ENCODE assay signal across 9 mouse cellular contexts in genomic region chr10:52383022-52383421, GRCm38 (mm10). TPM values are rescaled to one million over a fixed set of nuclear protein-coding genes. Genes with fewer than 3 reads are reported as not detected.
A peak's percentile ranks its signal among the peaks of the same experiment; 100 is the strongest.
DNase-seq lines count a peak whose midpoint lies in the region; TF ChIP-seq lines count a peak whose summit lies in the region.
"Had no signal": no experiment of that assay in that cellular context is flagged by ENCODE, and none has a peak within 500 bp of the region (broad histone marks: within the 10 kb centered on the region; RNA-seq: fewer than 3 reads in every experiment).

No protein-coding gene starts in this region.

- H3K27ac ChIP-seq in gastrocnemius, adult 2 months: peak overlapping the region; percentile 96
- no peak overlapping the region for H3K27ac ChIP-seq in cortical plate, adult 2 months (ENCODE audit: insufficient read depth, low read length)
- H3K27ac ChIP-seq in hindbrain, embryonic 10.5 days: peak overlapping the region; percentile 97; the same call in 1 of the 2 replicates
- H3K27ac ChIP-seq in midbrain, embryonic 10.5 days (replicated peaks): peak overlapping the region; percentile 95

- 87% methylated on average over 6 of the region's 6 CpGs for WGBS in hindbrain, embryonic 10.5 days
- 90% methylated on average over 6 of the region's 6 CpGs for WGBS in midbrain, embryonic 10.5 days

- DNase-seq in gastrocnemius, adult 2 months: no peak
- DNase-seq in gastrocnemius, adult 8-10 months (ENCODE audit: low spot score in 2 of 2): no peak
- DNase-seq in hindbrain, embryonic 10.5 days (ENCODE audit: low spot score): no peak
- no peak for DNase-seq in midbrain, embryonic 10.5 days (ENCODE audit: low spot score)
- DNase-seq in right cerebral cortex, postnatal 4 days: no peak
- DNase-seq in cerebellum, adult 8-10 months: no peak
- DNase-seq in adrenal gland, postnatal 4 days (ENCODE audit: low spot score in 2 of 2): no peak
- DNase-seq: cerebellum, postnatal 10 days had no signal

- H3K9me3 ChIP-seq in hindbrain, embryonic 10.5 days: no peaks in the 10 kb centered on the region
- H3K9me3 ChIP-seq in midbrain, embryonic 10.5 days (replicated peaks): no peaks in the 10 kb centered on the region

- no peak for TF ChIP-seq CTCF in gastrocnemius, adult 2 months (IDR thresholded peaks at IDR 0.05)
- TF ChIP-seq CTCF in cortical plate, adult 2 months (IDR thresholded peaks at IDR 0.05; ENCODE audit: extremely low read depth, insufficient read depth, low read length): no peak

- no peaks in the 10 kb centered on the region for H3K36me3 ChIP-seq in hindbrain, embryonic 10.5 days
- H3K36me3 ChIP-seq in midbrain, embryonic 10.5 days: no peaks in the 10 kb centered on the region

- TF ChIP-seq POLR2A in cortical plate, adult 2 months (IDR thresholded peaks at IDR 0.05; ENCODE audit: extremely low read depth, insufficient read depth, low read length): no peak

- intact Hi-C loops in gastrocnemius, adult 2 months (cut with DNase I): loop anchor here (2.0 to 10.0 kb wide), 3 partner anchors 34 to 788 kb away; partner anchors contain the start of genes Dcbld1, Fam162b and Nus1

- H3K27me3 ChIP-seq in hindbrain, embryonic 10.5 days (ENCODE audit: insufficient read depth, poor library complexity, severe bottlenecking): no peaks in the 10 kb centered on the region
- H3K27me3 ChIP-seq in midbrain, embryonic 10.5 days (ENCODE audit: low read depth, poor library complexity, severe bottlenecking): no peaks in the 10 kb centered on the region

- peaks cover 3% of the 10 kb centered on the region; the same call in 1 of the 2 replicates for H3K4me1 ChIP-seq in cortical plate, adult 2 months (ENCODE audit: control insufficient read depth, insufficient read depth, low read length)
- H3K4me1 ChIP-seq in hindbrain, embryonic 10.5 days (replicated peaks): peaks cover 26% of the 10 kb centered on the region
- H3K4me1 ChIP-seq in midbrain, embryonic 10.5 days: peaks cover 29% of the 10 kb centered on the region

- H3K4me3 ChIP-seq in gastrocnemius, adult 2 months: peak overlapping the region; percentile 99
- peak overlapping the region; percentile 99 for H3K4me3 ChIP-seq in cortical plate, adult 2 months (ENCODE audit: insufficient read depth, low read length)
- peak overlapping the region; percentile 94 for H3K4me3 ChIP-seq in hindbrain, embryonic 10.5 days
- peak overlapping the region; percentile 88 for H3K4me3 ChIP-seq in midbrain, embryonic 10.5 days

RNA-seq across cellular contexts. Expression of gene Gopc, which starts 1.1 kb away (rescaled TPM):
- total RNA-seq in gastrocnemius, adult 2 months (2021): 1 to 10 TPM; 7.6 to 9.3 TPM
- total RNA-seq in gastrocnemius, adult 8-10 months (2022): 1 to 10 TPM; 6.8 to 8.1 (median 7.8) TPM
- 22.8 and 23.8 TPM in 2 replicates for polyA plus RNA-seq in cortical plate, adult 2 months (2012; rRNA removed)
- polyA plus RNA-seq in hindbrain, embryonic 10.5 days (2016; fragmentation: Nextera tagmentation; extraction: Ambion mirVana): 17.7 and 18.0 TPM in 2 replicates
- polyA plus RNA-seq in midbrain, embryonic 10.5 days (2016; fragmentation: Nextera tagmentation; extraction: Ambion mirVana): 16.1 and 18.4 TPM in 2 replicates
- 10 to 100 TPM; 26.9 to 29.4 TPM for total RNA-seq in adrenal gland, postnatal 4 days (2021)

RNA-seq across cellular contexts. Expression of gene Nepn, which starts 5.8 kb away (rescaled TPM):
- total RNA-seq in gastrocnemius, adult 2 months (2021): not detected
- total RNA-seq in gastrocnemius, adult 8-10 months (2022): under 1 TPM in 1 of 4 experiments, not detected in 3; 0.19 TPM
- 0.08 TPM in 1 of 2 replicates, not detected in the other for polyA plus RNA-seq in cortical plate, adult 2 months (2012; rRNA removed)
- polyA plus RNA-seq in hindbrain, embryonic 10.5 days (2016; fragmentation: Nextera tagmentation; extraction: Ambion mirVana): not detected in 2 replicates
- polyA plus RNA-seq in midbrain, embryonic 10.5 days (2016; fragmentation: Nextera tagmentation; extraction: Ambion mirVana): not detected in 2 replicates
- under 1 TPM; 0.28 to 0.42 TPM for total RNA-seq in adrenal gland, postnatal 4 days (2021)

RNA-seq across cellular contexts. Expression of gene Gm26741, which starts 24.5 kb away (rescaled TPM):
- total RNA-seq in gastrocnemius, adult 2 months (2021): not detected
- total RNA-seq in gastrocnemius, adult 8-10 months (2022): not detected
- not detected in 2 replicates for polyA plus RNA-seq in cortical plate, adult 2 months (2012; rRNA removed)
- not detected in 2 replicates for polyA plus RNA-seq in hindbrain, embryonic 10.5 days (2016; fragmentation: Nextera tagmentation; extraction: Ambion mirVana)
- not detected in 2 replicates for polyA plus RNA-seq in midbrain, embryonic 10.5 days (2016; fragmentation: Nextera tagmentation; extraction: Ambion mirVana)
- total RNA-seq in adrenal gland, postnatal 4 days (2021): not detected

RNA-seq across cellular contexts. Expression of gene Nus1, which starts 34.3 kb away (rescaled TPM):
- 10 to 100 TPM; 17.4 to 23.7 TPM for total RNA-seq in gastrocnemius, adult 2 months (2021)
- total RNA-seq in gastrocnemius, adult 8-10 months (2022): 10 to 100 TPM; 15.4 to 26.3 (median 19.9) TPM
- 32.3 and 32.5 TPM in 2 replicates for polyA plus RNA-seq in cortical plate, adult 2 months (2012; rRNA removed)
- 11.0 and 13.5 TPM in 2 replicates for polyA plus RNA-seq in hindbrain, embryonic 10.5 days (2016; fragmentation: Nextera tagmentation; extraction: Ambion mirVana)
- 11.3 and 13.1 TPM in 2 replicates for polyA plus RNA-seq in midbrain, embryonic 10.5 days (2016; fragmentation: Nextera tagmentation; extraction: Ambion mirVana)
- 10 to 100 TPM; 49.7 to 56.4 TPM for total RNA-seq in adrenal gland, postnatal 4 days (2021)
